Mouse (Mus musculus) brain, adult 2 months (tissue): ENCODE results near the gene Stip1.

Source experiments
- DNase-seq: peaks from one replicate; pipeline ENCODE4 v3.0.0; 2011; ENCODE audit warnings: low read depth, low spot score

The Stip1 gene

DNA sequence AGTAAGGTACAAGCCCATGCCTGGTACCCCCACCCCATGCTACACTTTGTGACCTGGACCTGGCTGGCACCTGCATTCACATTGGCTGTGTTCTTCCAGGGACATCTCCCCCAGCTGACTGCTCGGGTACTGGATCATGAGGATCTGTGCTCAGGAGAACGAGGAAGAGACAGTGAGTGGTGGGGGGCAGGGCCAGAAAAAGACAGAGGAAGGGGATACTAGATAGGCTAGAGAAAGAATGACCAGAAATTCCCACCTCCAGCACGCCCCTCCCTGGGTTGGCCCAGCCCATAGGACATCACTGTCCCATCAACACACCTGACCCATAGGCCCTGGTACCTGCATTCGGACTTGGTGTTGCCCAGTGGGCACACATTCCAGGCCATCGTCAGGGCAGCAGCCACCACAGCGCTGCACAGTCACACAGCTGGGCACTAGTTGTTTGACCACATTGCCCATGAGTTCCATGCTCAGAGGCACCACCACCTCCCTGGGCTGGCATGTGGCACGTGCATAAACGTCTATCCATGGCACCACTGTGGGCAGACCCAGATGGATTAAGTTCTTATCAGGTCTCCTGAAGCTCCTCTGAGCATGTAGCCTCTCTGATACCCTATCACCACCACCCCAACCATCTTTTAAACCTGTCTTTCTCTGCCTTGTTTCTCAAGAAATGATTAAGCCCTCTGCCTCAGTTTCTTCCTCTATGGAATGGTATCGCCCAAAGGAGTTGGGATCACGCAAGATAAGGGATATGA is 53.6 kb downstream of the Stip1 start:
- no peak for DNase-seq

DNA sequence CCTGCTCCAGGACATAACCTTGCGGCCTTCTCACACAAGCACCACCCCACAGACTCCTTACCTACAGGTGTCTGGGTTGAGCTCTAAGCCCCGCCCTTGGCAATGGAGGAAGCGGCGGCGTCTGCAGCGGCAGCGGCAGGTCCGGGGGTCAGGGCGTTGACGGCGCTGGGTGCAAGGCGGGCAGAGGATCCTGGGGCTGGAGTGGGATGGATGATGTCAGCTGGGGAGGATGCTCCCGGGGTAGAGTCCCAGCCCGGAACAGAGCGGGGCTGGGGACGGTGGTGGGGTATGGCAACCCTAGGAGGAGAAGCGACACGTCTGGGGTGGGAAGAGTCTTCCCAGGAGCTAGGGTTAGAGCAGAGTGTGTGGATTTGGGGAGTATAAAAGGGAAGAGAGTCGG is 54.5 kb downstream of the Stip1 start:
- no peak for DNase-seq

GRCm38 (mm10) chr19:6983621-6984020 is 56.1 kb downstream of the Stip1 start:
- no peak for DNase-seq

DNA sequence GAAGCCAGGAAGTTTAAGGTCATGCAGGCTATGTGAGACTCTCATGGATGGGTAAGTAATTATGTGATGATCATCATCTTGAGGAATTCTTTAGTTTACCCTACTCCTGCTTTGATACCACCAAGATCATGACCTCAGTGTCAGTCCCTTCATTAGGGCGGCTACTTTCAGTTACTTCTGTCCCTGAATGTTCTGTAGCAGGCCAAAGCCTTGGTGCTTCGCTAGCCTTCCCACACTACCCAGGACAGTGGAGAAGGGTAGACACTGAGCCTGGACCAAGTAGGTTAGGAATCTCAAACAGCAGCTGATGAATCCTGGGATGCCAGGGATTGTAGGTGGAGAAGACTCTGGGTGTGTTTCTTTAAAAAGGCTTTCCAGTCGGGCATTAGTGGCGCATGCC is 58.3 kb downstream of the Stip1 start:
- no peak for DNase-seq

DNA sequence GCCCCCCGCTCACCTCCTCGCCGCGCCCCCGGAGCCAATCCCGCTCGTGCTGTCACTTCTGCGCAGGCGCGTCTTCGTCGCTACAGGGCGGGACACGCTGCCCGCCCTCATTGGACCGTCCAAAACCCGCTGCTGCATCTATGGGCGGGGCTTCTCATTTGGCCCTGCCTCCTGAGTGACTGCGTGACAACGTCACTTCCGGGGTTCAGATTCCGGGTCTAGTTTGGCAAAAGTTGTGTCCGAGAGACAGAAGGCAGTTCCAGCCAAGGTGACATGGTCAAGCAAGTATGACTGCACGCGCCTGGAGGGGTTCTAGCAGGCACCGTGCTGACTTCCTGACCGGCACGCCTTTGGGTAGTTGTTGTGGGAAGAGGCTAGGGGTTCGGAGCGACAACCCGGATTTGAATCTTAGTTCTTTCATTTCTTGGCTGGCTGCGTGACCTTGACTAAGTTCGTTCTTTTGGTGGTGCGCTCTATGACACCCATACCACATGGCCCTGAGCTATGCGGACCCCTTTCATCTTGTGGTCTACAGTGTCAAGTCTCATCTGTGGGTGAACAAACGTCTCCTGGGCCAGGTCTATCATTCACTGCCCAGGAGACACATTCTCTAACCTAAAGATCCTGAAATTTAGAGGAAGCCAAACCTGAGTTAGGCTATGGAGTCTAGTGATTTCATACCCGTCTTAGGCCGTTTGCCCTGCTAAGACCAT is 59.2 kb downstream of the Stip1 start, which contains the start of gene Fkbp2:
Fkbp2 (minus strand) TSS at position 121 of the 713 bp plus-strand sequence.
- peak; percentile 99 for DNase-seq

DNA sequence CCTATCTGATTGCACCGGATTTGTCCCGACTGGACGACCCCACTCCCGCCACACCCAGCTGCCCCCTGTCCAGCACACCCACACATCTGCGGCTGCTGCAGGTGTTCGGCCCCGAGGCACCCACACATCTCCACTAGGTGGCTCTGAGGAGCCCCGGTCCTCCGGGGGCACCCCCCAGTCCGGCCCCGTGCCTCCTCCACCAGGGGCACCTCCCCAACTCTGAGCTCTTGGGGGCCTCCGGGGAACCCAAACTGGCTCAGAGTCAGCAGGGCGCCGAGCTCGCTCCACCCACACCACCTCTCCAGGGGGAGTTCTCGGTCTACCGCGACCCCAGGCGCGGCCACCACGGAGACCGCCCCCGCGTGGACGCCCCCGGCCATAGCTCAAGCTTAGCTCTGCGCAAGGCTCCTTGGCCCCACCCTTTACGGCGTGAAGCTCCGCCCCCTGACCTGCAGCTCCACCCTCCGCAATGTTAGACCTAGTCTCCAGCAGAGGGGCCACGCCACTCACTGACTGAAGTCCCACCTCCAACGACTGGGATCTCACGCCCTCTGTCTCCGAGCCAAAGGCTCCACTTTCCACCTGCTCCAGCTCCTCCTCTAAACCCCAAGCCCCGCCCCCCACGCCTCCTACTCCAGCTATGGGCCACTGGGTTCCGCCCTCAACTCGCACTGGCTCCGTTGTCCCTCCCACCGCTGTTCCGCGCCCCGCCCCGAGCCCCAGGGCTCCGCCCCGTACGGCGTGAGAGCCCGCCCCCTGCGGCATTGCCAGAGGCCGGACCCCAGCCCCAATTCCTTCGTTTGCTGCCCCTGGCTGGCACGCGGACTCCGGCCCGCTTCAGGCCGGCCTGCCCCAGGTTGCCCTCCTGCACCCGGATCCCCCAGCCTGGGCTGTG is 60.0 kb downstream of the Stip1 start:
- peak; percentile 100 for DNase-seq

DNA sequence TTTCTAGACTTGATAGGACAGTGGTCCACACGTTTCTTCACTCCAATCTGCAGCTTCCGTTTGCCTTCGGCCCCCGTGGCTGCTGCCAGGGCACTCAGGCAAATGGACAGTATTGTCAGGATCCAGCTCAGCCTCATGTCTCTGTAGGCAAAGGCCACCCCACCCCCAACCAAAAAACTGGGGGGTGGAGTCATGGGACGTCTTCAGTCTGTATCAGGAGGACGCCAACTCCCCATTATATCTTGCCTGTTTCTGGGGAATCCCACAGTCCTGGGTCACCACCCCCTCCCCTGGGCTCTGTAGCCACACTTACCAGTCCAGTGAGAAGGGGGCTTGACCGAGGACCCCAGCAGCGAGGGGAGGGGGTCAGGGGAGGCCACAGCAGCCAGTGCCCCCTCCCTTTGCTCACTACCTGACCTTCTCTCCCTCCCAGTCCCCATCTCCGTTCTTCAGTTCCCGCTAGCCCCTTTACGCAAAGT is 60.7 kb downstream of the Stip1 start:
- DNase-seq: peak; percentile 65

GRCm38 (mm10) chr19:6978639-6978974 is 61.2 kb downstream of the Stip1 start:
- DNase-seq: no peak

DNA sequence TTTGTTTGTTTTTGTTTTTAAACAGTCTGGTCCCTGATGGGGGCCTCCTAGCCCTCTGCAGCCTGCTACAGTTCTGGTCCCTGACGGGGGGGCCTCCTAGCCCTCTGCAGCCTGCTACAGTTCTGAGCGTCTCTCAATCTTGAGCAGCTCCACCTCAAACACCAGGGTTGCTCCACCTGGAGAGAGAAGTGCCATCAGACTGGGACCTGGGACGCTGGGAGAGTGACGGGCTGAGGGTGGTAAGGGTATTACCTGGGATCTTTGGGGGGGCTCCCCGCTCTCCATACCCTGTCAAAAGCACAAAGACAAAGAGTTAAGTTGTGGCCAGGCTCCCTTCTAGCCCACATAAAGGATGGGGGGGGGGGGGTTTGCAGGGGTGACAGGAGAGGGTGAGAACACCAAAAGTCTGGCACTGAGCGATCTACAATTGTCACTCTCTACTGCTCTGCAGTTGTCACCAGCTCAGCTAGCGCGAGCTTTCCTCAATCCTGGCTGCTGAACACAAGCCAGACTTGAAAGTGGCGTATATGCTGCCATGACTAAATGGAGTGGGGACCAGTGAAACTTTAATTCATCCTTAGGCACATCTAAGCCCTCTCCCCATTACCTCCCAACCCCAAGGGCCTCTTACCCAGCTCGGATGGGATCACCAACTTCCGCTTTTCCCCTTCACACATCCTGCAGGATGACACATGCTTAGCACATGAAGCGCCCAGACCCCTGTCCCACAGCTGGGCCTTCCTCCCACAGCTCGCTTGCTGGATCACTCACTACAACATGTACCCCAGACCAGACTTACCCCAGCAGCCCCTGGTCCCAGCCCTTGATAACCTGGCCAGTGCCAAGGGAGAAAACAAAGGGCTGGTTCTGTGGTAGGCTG is 61.8 kb downstream of the Stip1 start:
- DNase-seq: peak; percentile 39

DNA sequence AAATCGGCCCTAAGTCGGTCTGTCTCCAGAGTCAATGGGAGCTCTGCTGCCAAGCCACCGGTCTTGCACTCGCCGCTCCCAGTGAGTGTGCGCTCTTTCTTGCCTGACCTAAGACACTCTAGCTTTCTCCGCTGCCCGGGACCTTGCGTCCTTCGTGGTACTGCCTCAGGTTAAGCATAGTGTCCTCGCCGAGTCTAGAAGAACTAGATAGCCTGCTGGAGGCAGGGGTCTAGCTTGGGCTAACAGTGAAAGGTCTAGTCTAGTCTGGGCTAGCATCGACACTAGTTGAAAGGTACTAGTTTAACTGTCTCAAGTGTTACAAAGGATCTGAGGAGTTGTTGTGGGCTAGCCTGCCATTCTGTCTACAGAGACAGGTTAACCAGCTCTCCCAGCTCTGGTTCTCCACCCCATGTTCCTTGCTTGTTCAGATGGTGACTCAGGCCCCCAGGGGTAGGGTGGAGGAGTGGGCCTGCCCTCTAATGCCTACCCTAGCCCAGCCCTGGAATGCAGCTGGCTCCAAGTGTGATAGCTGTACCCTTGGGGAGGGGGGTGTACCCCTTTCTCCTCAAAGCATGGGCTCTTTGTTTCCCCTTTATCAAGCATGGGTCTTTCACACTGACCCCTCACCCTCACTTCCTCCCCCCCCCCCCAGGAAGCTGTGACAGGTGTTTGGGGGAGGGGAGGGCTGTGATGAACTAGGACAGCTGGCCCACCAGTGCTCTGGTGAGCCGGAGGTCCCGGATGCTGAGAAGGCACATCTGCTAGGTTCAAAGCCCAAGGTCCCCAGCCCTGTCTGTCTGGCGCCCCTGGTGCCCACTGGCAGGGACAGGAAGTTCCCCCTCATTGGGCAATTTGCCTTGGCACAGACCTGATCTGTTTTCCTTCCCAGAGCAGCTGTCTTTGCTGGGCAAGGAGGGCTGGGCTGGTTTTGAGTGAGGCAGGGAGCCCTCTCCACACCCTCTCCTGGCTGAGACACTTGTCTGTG is 63.9 kb downstream of the Stip1 start, which contains the start of gene Plcb3:
Plcb3 (minus strand) TSS at position 934 of the 985 bp plus-strand sequence.
- DNase-seq: peak; percentile 75

- peak; percentile 71 for DNase-seq
These were observed 65.3 kb downstream of the Stip1 start, which contains the start of gene Ppp1r14b for GRCm38 (mm10) chr19:6974211-6975205. Ppp1r14b (plus strand) TSS chr19:6974968.

DNA sequence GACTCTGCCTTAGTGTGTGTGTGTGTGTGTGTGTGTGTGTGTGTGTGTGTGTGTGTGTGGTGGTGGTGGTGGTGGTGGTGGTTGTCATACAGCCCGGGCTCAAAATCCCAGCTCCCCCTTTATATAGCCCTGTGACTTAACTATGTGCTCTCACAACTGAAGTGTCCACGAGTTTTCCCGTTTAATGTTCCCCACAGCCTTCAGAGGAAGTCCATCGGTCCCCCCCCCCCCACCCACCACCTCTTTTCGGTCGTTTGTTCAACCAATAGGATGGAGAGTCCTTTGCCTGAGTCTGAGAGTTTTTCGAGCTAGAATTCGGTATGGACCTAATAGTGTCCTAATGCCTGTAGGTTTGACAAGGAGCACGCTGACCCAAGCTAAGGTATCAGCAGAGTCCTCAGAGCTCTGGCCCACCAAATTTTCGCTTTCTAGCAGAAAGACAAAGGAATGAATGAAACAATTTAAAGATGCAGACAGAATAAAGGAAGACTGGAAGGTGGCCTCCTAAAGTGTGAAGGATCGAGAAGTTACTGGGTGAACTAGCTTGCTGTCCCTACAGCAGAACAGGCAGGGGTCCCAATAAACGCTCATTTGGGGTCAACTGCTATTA is 66.1 kb downstream of the Stip1 start:
- no peak for DNase-seq

DNA sequence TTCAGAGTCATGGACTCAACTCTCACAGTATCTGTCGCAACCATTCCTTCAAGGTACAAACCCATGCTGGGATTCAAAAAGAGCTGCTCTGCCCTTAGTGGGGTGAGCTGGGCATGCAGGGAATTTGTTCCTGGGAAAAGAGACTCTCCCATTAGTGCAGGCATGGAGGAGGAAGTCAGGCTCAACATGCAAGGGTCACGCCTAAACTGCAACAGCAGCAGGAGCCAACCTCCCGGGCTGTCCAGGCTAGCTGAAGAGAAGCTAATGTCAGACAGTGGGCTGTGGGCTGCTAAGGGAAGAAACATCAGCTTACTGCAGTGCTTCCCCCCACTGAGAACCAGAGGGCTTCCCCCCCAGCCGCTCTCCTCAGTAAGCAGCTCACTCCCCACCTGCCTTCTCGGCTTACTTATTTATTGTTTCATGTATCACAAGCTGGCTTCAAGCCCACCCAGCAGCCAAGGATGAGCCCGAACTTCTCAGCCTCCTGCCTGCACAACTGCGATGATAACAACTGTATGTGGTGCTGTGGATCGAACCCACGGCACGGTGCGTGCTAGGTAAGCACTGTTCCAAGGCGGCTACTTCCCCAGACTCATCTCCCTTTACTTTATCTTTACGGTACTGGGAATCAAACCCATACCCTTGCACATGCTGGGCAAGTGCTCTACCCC is 67.4 kb downstream of the Stip1 start:
- no peak for DNase-seq

GRCm38 (mm10) chr19:6971644-6972043 is 68.1 kb downstream of the Stip1 start:
- DNase-seq: no peak
